Mouse (Mus musculus): ENCODE measurements at regions not wholly inside any gene's neighbourhood (a gene's known extent, or its start where the extent isn't known, plus 50 kb on each side); places are given as distances from the start of the nearest gene placed in this dataset.

GRCm38 (mm10) chr3:104295015-104295719 is 75.0 kb upstream of the Magi3 start:
- DNase-seq (ENCODE audit: low read depth), result no peak

- DNase-seq (ENCODE audit: low read depth), result no peak
Measured at GRCm38 (mm10) chr3:104293869-104294268, 73.7 kb upstream of the Magi3 start.

GRCm38 (mm10) chr3:104288970-104289680 is 69.0 kb upstream of the Magi3 start:
- DNase-seq (ENCODE audit: low read depth), result no peak

- DNase-seq (ENCODE audit: low read depth), result no peak
Measured at GRCm38 (mm10) chr3:104287900-104288299, 67.7 kb upstream of the Magi3 start.

- no peak for DNase-seq (ENCODE audit: low read depth)
Measured at GRCm38 (mm10) chr3:104284961-104285360, 64.8 kb upstream of the Magi3 start.

- no peak for DNase-seq (ENCODE audit: low read depth)
Measured at GRCm38 (mm10) chr3:104283855-104284254, 63.7 kb upstream of the Magi3 start.

GRCm38 (mm10) chr3:104279505-104279904 is 59.3 kb upstream of the Magi3 start:
- no peak for DNase-seq (ENCODE audit: low read depth)

- DNase-seq (ENCODE audit: low read depth), result no peak
Measured at GRCm38 (mm10) chr3:104274718-104275302, 54.6 kb upstream of the Magi3 start.

GRCm38 (mm10) chr3:104274084-104274483 is 53.9 kb upstream of the Magi3 start:
- no peak for DNase-seq (ENCODE audit: low read depth)
